Mouse (Mus musculus): Measurements from ENCODE around the gene Arhgap23.

Gene Arhgap23

DNA sequence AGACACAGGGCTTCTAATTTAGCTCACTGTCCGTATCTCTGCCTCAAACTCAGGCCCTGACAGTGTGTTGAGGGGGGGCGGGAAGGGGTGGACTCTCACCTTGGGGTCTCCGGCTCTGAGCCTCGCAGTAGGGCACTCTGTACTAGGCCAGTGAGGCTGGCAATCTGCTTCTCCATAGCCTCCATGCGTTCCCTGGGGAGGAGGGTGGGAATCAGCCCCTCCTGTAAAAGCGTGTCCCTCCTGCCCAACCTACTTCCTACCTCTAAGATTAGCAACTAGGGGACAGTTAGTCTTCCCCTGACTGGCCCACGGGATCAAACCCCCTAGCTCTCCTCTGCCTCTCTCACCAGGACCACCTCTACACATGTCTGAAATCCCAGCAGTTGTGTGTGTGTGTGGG is 118.3 kb downstream of the Arhgap23 start:
- DNase-seq (ENCODE audit: low spot score in 2 of 2), result no peak

DNA sequence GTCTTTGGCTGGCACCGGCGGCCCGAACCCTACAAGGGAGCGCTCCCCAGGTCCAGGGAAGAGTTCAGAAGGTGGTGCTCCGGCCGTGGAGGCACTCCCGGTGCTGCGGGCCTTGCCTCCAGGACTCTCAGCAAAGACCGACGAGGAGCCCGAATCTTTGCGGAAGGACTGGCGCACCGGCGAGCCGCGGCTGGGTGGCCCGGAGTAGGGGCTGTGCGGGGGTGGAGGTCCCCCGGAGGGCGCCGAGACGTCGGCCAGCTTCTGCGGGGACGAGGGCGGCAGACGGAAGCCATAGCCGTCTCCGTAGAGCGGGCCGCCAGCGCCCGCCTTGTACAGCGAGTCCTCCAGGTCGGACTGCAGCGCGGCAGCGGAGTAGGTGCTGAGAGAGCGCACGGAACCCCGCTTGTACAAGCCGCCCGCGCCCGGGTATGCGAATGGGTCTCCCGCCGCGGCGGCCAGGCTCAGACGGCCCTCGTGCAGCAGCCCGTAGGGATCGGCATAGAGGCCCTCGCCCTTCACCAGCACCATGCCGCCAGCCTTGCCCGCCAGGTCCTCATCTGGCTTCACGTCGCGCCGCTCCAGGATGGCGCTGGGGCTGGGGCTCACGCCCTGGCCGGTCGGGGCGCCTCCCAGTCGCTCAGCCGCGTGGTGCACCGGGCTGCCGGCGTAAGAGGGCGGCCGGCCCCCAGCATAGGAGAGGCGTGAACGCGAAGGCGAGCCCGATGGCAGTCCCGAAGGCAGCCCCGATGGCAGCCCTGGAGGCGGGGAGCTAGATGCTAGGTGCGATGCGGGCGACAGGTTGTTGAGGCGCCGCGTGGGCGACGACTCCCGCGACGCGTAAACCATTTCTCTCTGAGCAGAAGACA is 119.3 kb downstream of the Arhgap23 start:
- DNase-seq (ENCODE audit: low spot score in 2 of 2), result peak; percentile 64 to 70

DNA sequence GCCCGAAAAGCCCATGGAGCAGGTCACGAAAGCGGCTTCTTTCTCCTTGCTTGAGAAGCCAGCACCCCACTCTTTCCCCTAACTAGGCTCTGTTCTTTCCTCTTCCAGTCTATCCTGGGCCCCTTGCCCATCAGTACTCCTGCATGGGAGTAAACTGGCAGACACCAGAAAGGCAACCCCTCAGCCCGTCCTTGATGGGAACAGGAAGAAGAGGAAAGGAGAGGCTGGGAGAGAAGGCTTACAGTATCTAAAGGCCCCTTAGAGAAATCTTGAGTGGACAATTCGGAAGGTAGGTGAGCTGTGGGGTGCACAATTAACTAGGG is 119.9 kb downstream of the Arhgap23 start:
- no peak for DNase-seq (ENCODE audit: low spot score in 2 of 2)

DNA sequence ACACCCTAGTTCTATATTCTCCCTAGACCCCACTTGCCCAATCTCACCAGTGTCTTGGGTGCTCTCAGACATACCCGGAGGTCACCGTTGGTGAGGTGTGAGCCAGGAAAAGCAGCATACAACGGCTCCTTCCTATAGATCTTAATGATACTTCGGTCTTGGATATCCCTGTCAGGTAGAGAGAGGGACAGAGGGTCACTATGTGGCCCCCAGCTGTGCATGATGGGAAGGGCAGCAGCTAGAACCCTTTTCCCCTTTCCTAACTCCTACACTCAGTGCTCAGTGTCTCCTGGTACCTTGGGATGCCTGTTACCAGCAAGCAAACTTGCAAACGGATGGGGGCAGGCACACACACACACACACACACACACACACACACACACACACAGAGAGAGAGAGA is 120.3 kb downstream of the Arhgap23 start:
- DNase-seq (ENCODE audit: low spot score in 2 of 2), result no peak

DNA sequence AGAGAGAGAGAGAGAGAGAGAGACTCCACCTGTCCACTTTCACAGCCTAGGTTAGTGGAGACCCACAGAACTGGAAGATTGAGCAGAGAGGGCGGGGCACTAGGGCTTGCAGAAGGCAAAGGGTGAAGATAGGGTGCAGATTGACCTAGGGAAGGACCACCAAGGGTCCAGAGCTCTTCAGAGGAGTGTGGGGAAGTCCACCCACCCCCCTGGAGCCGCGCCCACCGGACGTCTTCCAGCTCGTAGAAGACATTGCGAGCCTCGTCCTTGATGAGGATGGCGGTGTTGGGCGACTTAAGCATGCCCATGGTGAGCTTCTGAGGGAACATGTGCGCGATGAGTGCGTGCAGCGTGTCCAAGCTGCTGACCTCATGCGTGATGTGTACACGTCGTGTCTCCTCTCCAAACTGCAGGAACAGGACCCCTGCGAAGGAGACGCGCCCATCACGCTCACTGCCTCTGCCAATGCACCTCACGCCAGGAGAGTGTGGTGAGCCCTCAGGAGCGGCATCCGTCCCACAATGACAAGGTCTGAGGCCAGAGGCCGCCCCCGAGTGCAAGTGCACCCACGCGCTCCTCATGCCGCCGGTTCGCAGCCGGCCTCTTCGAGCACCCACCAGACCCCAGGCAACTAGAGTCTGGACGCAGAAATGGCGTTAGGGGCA is 120.9 kb downstream of the Arhgap23 start:
- no peak for DNase-seq (ENCODE audit: low spot score in 2 of 2)

DNA sequence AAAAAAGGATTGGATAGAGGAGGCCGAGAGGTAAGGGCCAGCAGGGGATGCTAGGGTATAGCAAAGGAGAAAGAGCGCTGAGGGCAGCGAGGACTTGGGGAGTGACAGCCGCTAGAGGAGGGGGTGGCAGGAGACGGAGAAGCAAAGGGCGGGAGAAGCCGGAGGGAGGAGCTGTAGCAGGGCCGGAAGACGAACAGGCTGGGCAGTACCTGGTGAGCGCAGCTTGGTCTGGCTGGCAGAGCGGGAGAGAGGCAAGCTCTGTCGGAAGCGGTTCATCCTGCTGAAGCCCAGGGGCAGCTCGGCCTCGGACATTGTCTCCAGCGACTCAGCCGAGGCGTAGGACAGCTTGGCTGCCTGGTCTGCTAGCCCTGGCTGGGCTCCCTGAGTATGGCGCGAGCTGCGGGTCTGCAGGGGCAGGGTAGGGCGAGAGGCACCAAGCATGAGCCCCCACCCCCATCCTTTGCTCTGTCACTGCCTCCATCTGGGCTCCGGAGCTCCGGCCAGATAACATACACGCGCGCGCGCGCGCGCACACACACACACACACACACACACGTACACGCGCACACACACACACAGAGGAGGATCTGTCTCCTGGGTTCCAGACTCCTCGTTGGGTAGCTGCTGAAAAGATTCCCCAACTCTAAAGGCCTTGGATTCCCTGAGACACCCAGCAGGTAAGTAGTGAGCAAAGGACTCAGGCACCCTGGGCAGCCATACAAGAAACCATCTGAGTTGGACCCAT is 121.7 kb downstream of the Arhgap23 start:
- DNase-seq (ENCODE audit: low spot score in 2 of 2), result no peak

DNA sequence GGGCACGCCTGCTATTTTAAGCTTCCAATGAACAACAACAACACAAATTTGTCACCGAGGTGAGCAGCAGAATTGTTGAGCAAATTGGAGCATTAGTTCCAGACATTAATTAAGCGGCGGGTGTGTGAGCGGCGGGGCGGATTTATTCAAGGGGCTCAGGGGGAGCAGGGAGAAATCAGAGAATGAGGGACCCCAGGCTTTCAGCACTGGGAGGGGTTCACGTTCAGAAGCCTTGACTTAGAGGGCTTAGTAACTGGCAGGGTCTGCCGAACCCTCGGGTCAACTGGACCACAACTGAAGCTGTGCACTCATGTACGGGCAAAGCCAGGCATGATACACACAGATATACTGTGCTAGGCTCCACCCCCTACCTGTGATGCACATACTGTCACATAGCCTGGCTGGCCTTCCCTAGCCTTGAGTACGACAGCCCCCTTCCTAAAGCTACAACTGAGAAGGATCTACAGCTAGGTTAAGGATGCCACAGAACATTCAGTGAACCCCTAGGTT is 122.3 kb downstream of the Arhgap23 start:
- DNase-seq (ENCODE audit: low spot score in 2 of 2), result no peak

DNA sequence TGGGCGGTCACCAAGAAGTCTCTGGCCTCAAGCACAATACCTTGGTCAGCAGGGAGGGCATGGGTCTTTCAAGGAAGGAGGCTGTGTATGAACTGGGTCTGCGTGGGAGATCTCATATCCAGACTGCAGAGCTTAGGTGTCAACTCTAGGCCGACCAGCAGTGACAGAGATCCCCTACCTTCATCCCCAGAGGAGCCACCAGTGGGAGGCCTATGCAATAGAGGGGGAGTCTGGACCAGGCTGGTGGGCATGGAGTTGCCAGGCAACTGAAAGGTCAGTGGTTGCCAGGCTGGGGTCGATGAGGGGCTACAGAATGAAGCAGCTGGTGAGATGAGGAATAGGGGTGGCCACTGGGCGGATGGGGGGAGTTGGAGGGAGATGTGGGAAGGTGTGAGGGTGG is 124.3 kb downstream of the Arhgap23 start:
- no peak for DNase-seq (ENCODE audit: low spot score in 2 of 2)

DNA sequence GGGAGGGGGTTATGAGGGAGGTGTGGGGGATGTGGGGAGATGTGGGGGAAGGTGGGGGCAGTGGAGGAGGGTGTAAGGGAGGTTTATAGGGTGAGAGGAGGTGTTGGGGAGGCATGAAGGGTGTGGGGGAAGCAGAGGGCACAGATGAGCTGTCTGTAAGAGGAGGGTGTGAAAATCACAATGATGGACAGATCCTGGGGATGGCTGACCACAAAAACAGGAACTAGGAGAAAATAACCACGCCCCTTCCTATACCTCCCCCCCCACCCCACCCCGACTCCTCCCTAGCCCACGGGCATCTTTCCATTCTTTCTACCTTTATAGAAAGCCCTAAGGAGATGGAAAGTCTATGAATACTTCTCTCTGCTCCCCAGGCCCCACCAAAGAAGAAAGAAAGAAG is 124.8 kb downstream of the Arhgap23 start:
- no peak for DNase-seq (ENCODE audit: low spot score in 2 of 2)

DNA sequence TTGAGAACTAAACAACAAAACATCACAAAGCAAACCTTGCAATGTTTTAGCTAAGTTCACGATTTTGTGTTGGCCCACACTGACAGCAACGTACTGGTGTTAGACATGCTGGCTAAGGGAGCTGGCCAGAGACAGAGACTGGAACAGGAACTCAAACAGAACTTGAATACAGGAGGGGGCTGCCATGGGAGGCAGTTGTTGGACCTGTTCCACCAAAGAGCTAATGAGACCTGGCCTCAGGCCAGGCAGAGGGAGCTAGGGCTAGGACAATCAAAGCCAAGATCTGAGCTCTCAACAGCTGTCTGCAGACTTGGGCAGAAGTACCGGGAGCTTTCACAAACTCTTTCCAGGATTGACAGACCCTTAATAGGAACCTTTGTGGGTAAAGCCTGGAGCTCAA is 125.3 kb downstream of the Arhgap23 start:
- DNase-seq (ENCODE audit: low spot score in 2 of 2), result peak in 1 of 2 experiments; percentile 37

DNA sequence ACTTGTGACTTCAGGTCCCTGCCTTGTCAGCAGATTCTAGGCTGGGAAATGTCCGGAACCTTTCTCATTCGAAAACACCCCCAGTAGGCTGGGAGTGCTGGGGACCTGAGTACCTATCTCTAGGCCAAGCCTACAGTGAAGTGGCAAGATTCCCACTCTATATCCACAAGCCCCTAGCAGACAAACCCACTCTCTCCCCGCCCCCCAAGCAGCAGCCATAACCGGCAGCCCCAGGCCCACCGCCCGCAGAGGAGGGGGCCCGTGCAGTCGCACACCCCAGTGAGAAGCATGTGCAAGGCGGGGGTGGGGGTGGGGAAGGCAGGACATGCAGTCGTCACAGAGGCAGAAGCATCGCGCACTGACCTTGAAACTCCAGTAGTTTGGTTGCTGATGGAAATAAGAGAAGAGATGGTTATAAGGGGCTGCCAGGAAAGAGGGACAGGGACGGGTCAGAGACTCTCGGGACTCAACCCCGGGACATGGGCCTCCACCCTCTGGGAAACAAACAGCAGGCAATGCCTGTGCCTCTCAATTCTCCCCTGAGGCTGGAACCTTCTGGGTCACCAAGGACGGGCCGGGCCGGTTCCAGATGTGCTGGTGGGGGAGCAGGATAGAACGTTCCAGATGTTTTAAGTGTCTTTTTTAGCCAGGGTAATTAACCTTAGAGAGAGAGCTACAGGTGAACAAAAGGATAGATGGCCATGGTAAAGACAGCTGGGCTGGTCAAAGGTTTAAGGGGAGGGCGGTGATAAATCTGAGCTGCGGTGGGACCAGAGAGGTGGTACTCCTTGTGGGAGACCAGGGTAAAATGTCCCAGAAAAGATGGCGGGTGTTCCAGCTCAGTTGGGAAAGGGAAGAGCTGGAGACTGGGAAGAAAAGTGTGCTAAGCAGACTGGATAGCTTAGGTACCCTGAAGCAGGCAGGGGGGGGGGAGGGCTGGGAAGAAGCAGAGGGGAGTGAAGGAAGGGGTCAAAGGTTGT is 127.1 kb downstream of the Arhgap23 start:
- no peak for DNase-seq (ENCODE audit: low spot score in 2 of 2)

DNA sequence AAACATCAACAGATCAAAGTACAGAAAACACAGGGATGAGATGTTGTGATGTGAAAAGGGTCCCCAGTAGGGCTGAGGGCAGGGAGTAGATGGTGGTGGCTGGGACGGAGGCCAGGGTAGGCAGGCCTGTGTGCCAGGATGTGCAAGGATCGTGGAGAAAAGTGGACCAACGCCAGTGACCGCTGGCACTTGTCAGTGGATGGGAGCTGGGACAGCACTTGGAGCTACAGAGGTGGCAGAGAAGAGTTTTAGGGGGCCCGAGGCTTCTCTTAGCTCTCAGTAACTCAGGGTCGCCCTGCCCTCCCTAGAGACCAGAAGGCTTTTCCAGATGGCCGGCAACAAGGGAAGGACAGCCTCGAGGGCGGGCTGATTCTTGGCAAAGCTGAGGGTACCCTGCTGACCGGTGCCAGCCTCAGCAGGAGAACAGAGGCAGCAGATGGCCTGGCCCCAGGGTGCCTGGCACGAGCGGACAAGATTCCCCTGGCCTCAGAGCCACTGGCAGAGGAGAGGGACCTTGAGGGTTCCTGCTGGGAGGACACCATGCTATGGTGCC is 127.9 kb downstream of the Arhgap23 start:
- peak in 1 of 2 experiments; percentile 43 for DNase-seq (ENCODE audit: low spot score in 2 of 2)

DNA sequence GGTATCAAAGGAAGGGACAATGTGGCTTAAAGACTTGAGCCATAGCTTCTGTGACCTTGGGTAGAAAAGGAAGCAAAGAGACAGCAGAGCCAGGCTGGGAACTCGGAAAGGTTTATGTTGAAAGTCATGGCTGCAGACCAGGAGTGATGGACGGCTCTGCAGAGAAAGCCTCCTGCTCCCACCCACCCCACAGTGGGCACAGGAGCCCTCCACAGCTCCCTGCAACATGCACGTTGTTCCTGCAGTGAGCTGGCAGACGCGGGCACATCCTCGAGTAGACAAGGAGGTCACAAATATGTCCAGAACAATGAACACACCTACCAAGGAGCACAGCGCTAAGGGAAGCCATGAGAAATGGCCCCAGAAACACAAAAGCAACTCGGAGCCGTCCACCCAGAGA is 128.6 kb downstream of the Arhgap23 start:
- no peak for DNase-seq (ENCODE audit: low spot score in 2 of 2)

DNA sequence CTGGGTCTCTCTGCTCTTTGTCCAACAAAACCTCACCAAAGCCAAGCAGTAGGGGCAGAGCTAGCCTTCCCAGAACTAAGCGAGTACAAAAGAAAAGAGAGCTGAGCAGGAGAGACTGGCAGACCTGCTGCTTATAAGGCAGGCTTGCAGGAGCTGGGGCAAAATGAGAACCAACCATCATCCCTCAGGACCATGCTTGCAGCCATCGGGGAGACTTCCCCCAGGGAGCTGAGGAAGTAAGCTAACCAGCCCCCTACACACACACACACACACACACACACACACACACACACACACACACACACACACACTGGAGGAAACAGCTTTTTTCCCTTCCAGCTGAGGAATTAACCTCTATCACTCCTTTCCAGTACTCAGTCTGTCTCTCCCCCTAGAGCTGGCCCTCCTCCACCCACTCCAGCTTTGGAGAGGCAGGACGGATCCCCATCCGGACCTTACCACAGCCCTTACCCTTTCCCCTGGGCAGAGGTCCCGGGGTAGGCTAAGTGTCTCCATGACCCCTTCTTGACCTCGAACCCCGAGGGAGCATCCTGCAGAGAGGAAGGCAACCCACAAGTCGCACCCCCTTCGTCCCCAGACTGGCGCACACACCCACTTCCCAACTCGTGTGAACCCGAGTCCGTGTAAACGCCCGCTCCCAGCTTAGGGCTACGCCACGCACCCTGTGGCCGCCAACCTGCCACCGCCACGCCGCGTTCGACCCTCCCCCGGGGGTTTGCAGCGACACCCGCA is 130.7 kb downstream of the Arhgap23 start:
- no peak for DNase-seq (ENCODE audit: low spot score in 2 of 2)

DNA sequence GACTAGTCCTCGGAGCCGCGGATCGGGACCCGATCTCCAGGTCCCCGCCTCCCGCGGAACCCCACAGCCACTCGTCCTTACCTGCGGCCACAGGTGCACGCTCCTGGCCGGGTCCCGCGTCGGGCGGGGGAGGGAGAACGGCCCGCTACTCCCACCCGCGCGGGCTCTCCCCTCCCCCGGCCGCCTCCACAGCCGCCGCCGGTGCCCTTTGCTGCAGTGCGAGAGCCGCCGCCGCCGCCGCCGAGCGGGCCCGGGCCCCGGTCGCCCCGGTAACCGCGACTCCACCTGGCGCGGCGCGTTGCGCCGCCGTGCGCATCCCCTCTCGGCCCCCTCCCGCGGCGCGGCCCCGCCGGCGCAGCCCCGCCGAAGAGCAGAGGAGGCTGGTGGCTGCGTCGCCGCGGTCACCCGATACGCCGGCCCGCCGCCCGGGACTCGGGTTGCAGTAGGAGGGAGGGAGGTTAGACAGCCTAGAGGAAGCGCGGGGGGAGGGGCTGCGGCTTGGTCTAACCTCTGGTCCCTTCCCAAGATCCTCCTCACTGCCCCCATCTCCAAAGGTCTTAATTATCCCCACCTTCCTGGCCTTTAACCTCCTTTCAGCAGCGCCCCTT is 131.6 kb downstream of the Arhgap23 start:
- DNase-seq (ENCODE audit: low spot score in 2 of 2), result no peak

DNA sequence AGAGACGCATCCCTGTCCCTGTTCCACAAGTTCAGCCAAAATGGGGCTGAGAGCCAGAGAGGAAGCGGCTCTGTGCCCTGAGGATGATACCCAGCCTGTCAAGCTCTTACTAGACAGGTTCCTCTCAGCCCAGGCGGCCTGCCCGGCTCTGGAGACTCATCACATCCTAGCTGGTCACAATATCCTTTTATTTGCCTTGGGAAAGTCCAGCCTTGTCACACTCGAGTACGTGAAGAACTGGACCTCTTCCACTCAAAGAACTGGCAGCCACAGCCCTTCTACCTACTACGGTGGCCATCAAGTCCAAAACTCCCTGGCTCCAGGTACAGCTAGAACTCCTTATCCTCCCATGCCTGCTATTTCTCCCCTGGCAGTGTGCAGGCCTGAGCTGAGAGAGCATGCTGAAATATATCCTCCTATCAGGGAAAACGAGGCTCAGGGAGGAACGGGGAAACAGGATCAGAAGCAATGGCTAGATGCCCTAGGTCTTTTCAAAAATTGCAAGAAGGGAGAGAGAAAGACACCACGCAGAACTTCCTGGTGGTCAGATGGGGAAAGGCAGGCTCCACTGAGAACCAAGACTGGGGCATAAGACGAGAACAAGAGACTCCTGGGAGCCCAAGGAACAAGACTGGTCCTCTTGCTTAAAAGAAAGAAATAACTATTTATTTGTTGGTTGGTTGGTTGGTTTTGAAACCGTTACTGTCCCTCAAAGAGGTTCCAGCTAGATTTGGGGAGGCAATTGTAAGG is 132.8 kb downstream of the Arhgap23 start:
- DNase-seq (ENCODE audit: low spot score in 2 of 2), result no peak

DNA sequence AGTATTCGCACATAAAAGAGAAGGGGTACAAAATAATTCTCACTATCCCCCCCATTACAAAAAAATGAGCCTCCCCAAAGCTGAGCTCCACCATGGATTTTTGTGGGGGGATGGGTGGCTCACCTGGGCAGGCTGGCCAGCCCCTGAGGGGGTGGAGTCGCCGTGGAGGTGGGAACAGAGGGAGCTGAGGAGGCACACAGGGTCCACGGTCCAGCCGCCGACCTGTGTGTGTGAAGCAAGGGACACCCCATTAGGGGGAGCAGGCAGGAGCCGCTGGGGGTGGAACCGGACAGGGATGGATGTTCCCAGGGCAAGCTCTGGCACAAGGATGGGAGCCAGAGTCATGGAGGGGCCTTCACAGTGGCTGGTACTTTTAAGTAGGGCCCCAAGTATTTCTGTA is 133.4 kb downstream of the Arhgap23 start:
- DNase-seq (ENCODE audit: low spot score in 2 of 2), result no peak
